Mouse (Mus musculus) olfactory bulb, adult 2 months (tissue): ENCODE data around the gene Csnk1g1.

Source experiments
- CTCF ChIP-seq: fragments of 200-500 bp; IDR thresholded peaks from 2 replicates; pipeline ENCODE4 v1.5.1; 2012; ENCODE audit warnings: low read depth, mild to moderate bottlenecking, low read length, moderate library complexity; ENCODE audit not compliant: insufficient read depth
- POLR2A ChIP-seq: fragments of 200-500 bp; IDR thresholded peaks from 2 replicates; pipeline ENCODE4 v1.6.1; 2012; ENCODE audit warnings: mild to moderate bottlenecking, low read depth, low read length, moderate library complexity; ENCODE audit not compliant: insufficient read depth

DNA sequence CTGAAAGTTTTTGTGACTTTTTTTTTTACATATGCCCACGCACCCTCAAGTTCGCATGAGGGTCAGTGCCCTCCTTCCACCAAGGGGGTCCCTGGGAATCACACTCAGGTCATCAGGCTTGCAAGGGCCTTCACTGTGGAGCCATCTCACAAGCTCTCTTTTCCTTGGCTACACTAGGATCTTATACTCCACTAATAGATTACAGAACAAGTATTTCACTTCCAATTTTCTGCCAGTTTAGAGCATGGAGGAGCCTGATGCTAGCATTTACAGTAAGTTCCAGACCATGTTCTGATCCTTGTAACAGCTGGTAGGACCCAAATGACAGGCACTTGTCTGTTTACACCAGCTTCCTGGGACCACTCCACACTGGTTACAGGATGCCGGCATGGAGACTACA, 169.3 kb downstream of the Csnk1g1 start:
- TF ChIP-seq CTCF (no peak), POLR2A (no peak)
